Mouse (Mus musculus): ENCODE results near the gene Ctnnal1.
A peak's percentile ranks its signal among the peaks of the same experiment; 100 is the strongest.

The Ctnnal1 gene

DNA sequence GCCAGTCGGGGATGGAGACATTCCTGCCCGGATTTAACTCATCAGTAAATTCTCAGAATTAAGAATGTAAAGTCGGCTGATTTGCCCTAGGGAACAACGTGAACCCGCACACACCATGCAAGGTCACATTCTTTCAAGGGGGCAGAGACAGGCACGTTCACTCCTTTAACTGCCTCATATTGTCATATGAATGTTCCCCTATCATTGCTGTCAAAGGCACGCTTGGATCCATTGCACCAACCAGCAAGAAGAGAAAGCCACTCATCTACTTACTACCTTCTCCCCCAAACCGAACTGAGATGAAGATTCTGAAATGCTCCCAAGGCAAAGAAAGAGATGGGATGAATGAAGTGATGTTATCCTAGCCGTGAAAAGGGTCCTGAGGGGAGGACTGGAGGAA, 6.3 kb downstream of the Ctnnal1 start:
- no peak for DNase-seq (ENCODE audit: low spot score)

GRCm38 (mm10) chr4:56856371-56856949, 8.5 kb downstream of the Ctnnal1 start:
- no peak for DNase-seq (ENCODE audit: low spot score)

DNA sequence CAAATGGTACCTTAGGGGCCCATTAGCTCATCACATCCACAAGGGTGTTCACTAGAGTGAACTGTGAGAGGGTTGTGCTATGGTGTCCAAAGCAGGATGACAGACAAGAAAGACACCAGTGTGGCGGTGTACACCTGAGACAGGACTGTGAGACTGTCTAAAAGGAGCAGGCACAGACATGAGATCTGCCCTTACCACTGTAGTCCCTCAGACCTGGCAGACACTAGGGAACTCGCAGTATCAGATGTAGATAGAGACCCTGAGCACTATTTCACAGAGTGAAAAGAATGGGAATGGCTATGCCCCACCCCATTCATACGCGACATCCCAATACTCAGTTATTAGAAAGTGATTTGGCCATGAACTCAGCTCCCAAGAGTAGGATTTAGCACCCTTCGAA, 9.1 kb downstream of the Ctnnal1 start:
- no peak for DNase-seq (ENCODE audit: low spot score)

- peak; percentile 52 for DNase-seq (ENCODE audit: low spot score)
Observed at GRCm38 (mm10) chr4:56850724-56851123, 14.3 kb downstream of the Ctnnal1 start.

DNA sequence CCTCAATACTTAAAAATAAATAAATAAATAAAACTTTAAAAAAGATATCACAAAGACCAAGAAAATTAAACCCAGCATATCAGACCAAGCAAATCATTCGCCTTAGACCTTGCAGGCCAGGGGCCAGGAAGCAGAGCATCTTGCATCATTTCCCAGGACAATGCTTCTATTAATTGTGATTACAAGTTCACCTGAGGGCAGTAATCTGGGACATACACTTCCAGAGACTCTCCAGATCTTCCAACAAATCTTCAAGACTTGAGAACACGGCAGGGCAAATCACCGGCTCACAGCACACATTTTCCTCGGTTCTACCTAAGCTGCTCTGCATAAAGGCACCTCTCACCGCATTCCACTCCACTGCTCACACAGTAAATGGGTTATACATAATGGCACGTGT, 16.9 kb downstream of the Ctnnal1 start:
- DNase-seq (ENCODE audit: low spot score): no peak

DNA sequence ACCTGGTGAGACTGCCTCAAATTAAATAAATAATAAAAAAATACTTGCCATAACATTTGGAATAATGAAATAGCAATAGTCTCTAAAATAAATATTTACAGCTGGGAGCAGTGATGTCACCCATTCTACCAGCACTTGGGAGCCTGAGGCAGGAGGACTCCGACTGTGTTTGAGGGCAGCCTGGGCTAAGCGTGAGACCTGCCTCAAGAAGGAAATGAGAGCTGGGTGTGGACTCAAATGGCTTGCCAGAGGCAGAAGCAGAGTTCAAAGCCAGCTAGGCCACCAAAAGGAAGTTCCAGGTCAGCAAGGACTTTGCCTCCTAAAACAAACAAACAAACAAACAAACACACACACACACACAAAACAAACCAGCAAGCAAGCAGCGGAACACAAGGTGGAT, 17.6 kb downstream of the Ctnnal1 start:
- DNase-seq (ENCODE audit: low spot score): no peak

- no peak for DNase-seq (ENCODE audit: low spot score)
Observed at GRCm38 (mm10) chr4:56845896-56846533, 19.0 kb downstream of the Ctnnal1 start.

- DNase-seq (ENCODE audit: low spot score): no peak
Observed at GRCm38 (mm10) chr4:56844911-56845310, 20.1 kb downstream of the Ctnnal1 start.

- no peak for DNase-seq (ENCODE audit: low spot score)
Observed at GRCm38 (mm10) chr4:56843963-56844362, 21.0 kb downstream of the Ctnnal1 start.

GRCm38 (mm10) chr4:56842501-56842900, 22.5 kb downstream of the Ctnnal1 start:
- DNase-seq (ENCODE audit: low spot score): no peak

DNA sequence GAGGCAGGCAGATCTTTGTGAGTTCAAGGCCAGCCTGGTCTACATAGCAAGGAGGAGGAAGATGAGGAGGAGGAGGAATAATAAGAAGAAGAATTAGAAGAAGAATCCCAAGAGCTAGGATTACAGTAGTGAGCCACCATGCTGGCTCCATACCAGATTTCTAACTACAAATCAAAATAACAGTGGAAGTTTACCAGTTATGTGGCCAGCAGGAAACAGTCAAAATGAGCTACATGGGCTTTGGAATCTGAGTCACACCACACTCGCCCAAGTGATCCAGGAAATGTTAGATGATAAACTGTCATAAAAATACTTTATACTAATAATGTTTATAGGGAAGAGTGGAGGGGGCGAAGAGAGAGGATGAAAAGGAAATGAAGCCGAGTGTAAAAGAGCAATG, 24.7 kb downstream of the Ctnnal1 start:
- DNase-seq (ENCODE audit: low spot score): no peak

DNA sequence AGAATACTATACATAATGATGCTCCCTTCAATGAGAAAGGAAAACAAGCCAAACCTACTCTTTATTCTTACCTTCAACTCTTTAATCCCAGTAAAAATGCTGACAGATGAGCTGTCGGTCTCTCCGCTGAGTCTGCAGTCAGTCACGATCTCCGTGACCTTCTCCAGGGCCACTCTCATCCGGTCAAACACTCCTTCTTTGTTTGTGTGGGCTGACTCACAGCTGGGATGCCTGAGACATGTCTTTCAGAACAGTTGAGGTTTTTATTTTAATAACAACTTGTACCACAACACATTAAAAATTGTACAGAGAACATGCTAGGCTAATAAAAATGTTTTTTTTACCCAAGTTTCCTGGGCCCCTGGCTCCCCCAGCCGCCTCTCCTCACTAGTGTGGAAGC, 27.3 kb downstream of the Ctnnal1 start:
- no peak for DNase-seq (ENCODE audit: low spot score)

GRCm38 (mm10) chr4:56831998-56832397, 33.0 kb downstream of the Ctnnal1 start:
- DNase-seq (ENCODE audit: low spot score): no peak

GRCm38 (mm10) chr4:56831013-56831609, 33.9 kb downstream of the Ctnnal1 start:
- DNase-seq (ENCODE audit: low spot score): no peak

DNA sequence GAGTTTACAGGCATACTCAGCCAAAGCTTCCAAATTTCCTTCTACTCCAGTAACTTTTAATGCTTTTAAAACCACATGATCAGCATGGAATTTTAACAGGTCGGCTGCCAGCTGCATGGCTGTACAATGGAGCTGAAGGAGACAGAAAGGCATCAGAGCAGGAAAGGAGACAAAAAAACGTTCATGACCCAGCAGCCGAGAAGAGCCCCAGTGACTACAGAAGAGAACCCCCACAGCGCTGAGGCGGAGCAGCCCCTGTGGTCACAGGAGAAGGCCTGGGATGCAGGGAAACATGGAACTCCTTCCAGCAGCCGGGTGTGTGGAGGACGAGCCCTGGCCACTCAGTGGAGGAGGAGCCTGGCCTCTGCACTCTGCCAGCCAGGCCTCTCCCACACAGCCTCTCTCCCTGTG, 35.5 kb downstream of the Ctnnal1 start:
- no peak for DNase-seq (ENCODE audit: low spot score)

DNA sequence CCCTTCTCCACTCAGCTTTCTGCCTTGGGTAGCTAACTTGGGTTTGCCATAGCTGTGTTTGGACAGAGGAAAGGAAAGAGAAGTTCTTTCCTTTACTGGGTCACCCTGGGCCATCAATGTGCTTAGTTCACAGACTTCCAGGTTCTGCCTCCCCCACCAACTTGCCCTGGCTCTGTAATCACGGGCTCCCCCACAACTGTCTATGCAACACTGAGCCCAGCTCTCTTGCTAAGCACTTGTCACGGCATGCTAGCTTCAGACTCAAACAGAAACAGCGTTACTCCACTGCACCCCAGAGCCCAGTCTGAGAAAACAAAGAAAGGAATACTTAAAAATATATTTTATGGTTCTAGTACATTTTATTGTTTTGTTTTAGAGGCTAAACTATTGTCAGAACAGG, 36.1 kb downstream of the Ctnnal1 start:
- no peak for DNase-seq (ENCODE audit: low spot score)

DNA sequence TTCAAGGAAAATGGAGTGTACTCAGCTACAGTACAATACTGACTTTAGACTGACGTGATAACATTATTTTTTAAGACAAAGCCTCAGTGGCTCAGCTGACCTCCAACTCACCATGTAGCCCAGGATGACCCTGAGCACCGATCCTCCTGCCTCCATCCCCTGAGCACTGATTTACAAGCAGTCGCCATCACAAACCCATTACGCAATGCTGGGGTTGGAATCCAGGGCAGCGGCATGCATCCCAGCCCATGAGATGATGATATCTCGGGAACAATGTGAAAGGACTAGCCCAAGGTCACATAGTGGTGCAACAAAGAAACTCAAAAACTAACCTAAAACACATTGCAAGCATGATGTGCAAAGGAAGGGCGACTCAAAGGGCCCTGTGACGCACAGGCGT, 40.8 kb downstream of the Ctnnal1 start:
- DNase-seq (ENCODE audit: low spot score): no peak

GRCm38 (mm10) chr4:56820017-56820550, 44.9 kb downstream of the Ctnnal1 start:
- no peak for DNase-seq (ENCODE audit: low spot score)

DNA sequence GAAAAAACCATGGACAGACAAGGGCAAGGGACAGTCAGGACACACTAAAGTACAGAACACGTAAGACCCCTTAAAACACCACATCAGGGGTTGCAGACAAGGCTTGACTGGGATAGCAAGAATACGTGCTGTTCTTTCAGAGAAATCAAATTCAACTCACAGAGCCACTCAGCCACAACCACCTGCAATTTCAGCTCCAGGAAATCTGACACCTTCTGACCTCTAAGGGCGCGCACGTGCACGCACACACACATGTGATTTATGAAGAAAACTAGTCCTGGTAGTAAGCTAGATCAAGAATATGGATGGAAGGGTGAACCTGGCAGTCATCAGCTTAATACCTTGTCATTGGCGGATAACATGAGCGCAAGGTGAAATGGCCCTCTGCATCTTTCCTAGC, 49.9 kb downstream of the Ctnnal1 start:
- DNase-seq (ENCODE audit: low spot score): no peak

- DNase-seq (ENCODE audit: low spot score): no peak
Observed at GRCm38 (mm10) chr4:56812096-56812495, 52.9 kb downstream of the Ctnnal1 start.

GRCm38 (mm10) chr4:56811642-56812041, 53.3 kb downstream of the Ctnnal1 start:
- DNase-seq (ENCODE audit: low spot score): no peak

- no peak for DNase-seq (ENCODE audit: low spot score)
Observed at GRCm38 (mm10) chr4:56809050-56809449, 55.9 kb downstream of the Ctnnal1 start.

GRCm38 (mm10) chr4:56802669-56803150, 62.3 kb downstream of the Ctnnal1 start:
- DNase-seq (ENCODE audit: low spot score): no peak
